Mouse (Mus musculus) v-Abl transformed pro-B cells (cell line): ENCODE results near the gene Atad5.

Source experiments
- in situ Hi-C, 2 experiments: fragments of 400-800 bp; cut with MboI; formaldehyde crosslinking; loops; one replicate each; pipeline ENCODE4 v1.15.1; 2025; ENCODE audit not compliant: unreplicated experiment in 2 of 2

Atad5 gene

GRCm38 (mm10) chr11:80171884-80172283 lies 82.7 kb downstream of the Atad5 start:
- in situ Hi-C loops, result no loop called here

- in situ Hi-C loops, result no loop called here
Measured at GRCm38 (mm10) chr11:80173963-80174670, 84.9 kb downstream of the Atad5 start.

GRCm38 (mm10) chr11:80176911-80177895 lies 88.0 kb downstream of the Atad5 start:
- in situ Hi-C loops, result no loop called here

- in situ Hi-C loops, result no loop called here
Measured at GRCm38 (mm10) chr11:80178316-80178715, 89.1 kb downstream of the Atad5 start.

- in situ Hi-C loops, result loop anchor here in 1 of 2 experiments (5.0 kb wide), 1 partner anchor 139 kb away; no protein-coding TSS in a partner anchor
Measured at GRCm38 (mm10) chr11:80181021-80181749, 92.0 kb downstream of the Atad5 start.

- in situ Hi-C loops, result loop anchor here in 1 of 2 experiments (5.0 kb wide), 1 partner anchor 141 kb away; no protein-coding TSS in a partner anchor
Measured at GRCm38 (mm10) chr11:80183054-80183704, 94.0 kb downstream of the Atad5 start.

GRCm38 (mm10) chr11:80183705-80184255 lies 94.6 kb downstream of the Atad5 start, which contains the start of gene Rnf135:
TSS of gene Rnf135 (plus strand) at chr11:80183851.
- in situ Hi-C loops, result loop anchor here in 1 of 2 experiments (5.0 kb wide), 1 partner anchor 141 kb away; no protein-coding TSS in a partner anchor

GRCm38 (mm10) chr11:80184531-80185071 lies 95.4 kb downstream of the Atad5 start:
- in situ Hi-C loops, result loop anchor here in 1 of 2 experiments (5.0 kb wide), 1 partner anchor 142 kb away; no protein-coding TSS in a partner anchor
